8 mouse cellular contexts compared by ENCODE assay signal in the genomic region with DNA sequence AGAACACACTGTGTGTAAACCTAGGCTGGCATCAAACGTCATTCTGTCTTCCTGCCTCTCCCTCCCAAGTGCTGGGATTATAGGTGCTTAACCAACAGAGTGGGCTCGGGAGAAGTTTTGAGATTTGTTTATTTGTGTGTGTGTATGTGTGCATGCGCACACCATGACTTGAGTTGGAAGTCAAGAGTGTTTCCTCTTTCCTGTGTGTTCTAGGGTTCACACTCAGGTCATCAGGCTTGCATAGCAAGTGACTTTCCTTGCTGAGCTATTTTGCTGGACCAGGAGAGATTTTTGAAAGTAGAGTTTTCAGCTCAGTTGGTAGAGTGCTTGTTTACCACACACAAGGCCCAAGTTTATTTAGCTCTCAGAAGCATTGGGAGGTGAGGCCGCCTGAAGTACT. TPM values are rescaled to one million over a fixed set of nuclear protein-coding genes. Genes with fewer than 3 reads are reported as not detected.
A peak's percentile ranks its signal among the peaks of the same experiment; 100 is the strongest.
DNase-seq lines count a peak whose midpoint lies in the region; ATAC-seq and TF ChIP-seq lines count a peak whose summit lies in the region.

No protein-coding gene starts in this region.

- no peak for TF ChIP-seq POLR2A in liver, adult 2 months (IDR thresholded peaks at IDR 0.05; ENCODE audit: extremely low read depth, insufficient read depth, low read length)

- H3K79me2 ChIP-seq in liver, adult 2 months (ENCODE audit: control insufficient read depth, insufficient read depth, low read length) = peaks cover 34% of the 10 kb centered on the region

- peaks cover 18% of the 10 kb centered on the region for H3K36me3 ChIP-seq in liver, adult 2 months (ENCODE audit: control insufficient read depth, insufficient read depth, low read length)
- peaks cover 22% of the 10 kb centered on the region for H3K36me3 ChIP-seq in hindbrain, embryonic 15.5 days
- H3K36me3 ChIP-seq in liver, postnatal 0 days (replicated peaks; ENCODE audit: insufficient read depth, low read length) = peaks cover 19% of the 10 kb centered on the region
- peaks cover 3% of the 10 kb centered on the region for H3K36me3 ChIP-seq in stomach, embryonic 15.5 days

- no peaks in the 10 kb centered on the region for H3K27me3 ChIP-seq in liver, adult 2 months (ENCODE audit: control insufficient read depth, insufficient read depth, low read length)
- H3K27me3 ChIP-seq in hindbrain, embryonic 15.5 days = no peaks in the 10 kb centered on the region
- no peaks in the 10 kb centered on the region for H3K27me3 ChIP-seq in liver, postnatal 0 days (ENCODE audit: insufficient read depth, low read length)
- no peaks in the 10 kb centered on the region for H3K27me3 ChIP-seq in stomach, embryonic 15.5 days (replicated peaks)

- no peaks in the 10 kb centered on the region for H3K9me3 ChIP-seq in hindbrain, embryonic 15.5 days
- H3K9me3 ChIP-seq in liver, postnatal 0 days (ENCODE audit: low read length) = no peaks in the 10 kb centered on the region
- no peaks in the 10 kb centered on the region for H3K9me3 ChIP-seq in stomach, embryonic 15.5 days

- peak overlapping the region; percentile 52 for H3K4me2 ChIP-seq in hindbrain, embryonic 15.5 days
- peak overlapping the region; percentile 49 for H3K4me2 ChIP-seq in liver, postnatal 0 days (ENCODE audit: low read depth, low read length)
- H3K4me2 ChIP-seq in stomach, embryonic 15.5 days = peak overlapping the region; percentile 39

- peaks cover 15% of the 10 kb centered on the region for H3K4me1 ChIP-seq in liver, adult 2 months (ENCODE audit: control insufficient read depth, insufficient read depth, low read length)
- H3K4me1 ChIP-seq in hindbrain, embryonic 15.5 days (replicated peaks) = peaks cover 32% of the 10 kb centered on the region
- H3K4me1 ChIP-seq in liver, postnatal 0 days (ENCODE audit: insufficient read depth) = peaks cover 25% of the 10 kb centered on the region
- H3K4me1 ChIP-seq in stomach, embryonic 15.5 days = peaks cover 18% of the 10 kb centered on the region

- peak overlapping the region; percentile 35 for H3K27ac ChIP-seq in liver, adult 2 months (replicated peaks; ENCODE audit: insufficient read depth, low read depth, low read length)
- H3K27ac ChIP-seq in hindbrain, embryonic 15.5 days (replicated peaks) = no peak overlapping the region
- H3K27ac ChIP-seq in liver, postnatal 0 days (ENCODE audit: low read depth) = peak overlapping the region; percentile 45; the same call in 1 of the 2 replicates
- no peak overlapping the region for H3K27ac ChIP-seq in stomach, embryonic 15.5 days

- no peak for ATAC-seq in hindbrain, embryonic 15.5 days (ENCODE audit: low FRiP score, low read depth)
- no peak for ATAC-seq in liver, postnatal 0 days
- ATAC-seq in stomach, embryonic 15.5 days (ENCODE audit: insufficient read depth, low FRiP score, low read depth) = no peak
- no peak for ATAC-seq in erythroid progenitor cell, adult 5-6 weeks (replicated peaks; ENCODE audit: low FRiP score, poor library complexity, severe bottlenecking)

- 20% methylated on average over 4 of the region's 4 CpGs for WGBS in liver, adult 2 months
- 76% methylated on average over 4 of the region's 4 CpGs for WGBS in hindbrain, embryonic 15.5 days
- 59% methylated on average over 4 of the region's 4 CpGs for WGBS in liver, postnatal 0 days (ENCODE audit: insufficient replicate concordance)
- 43% methylated on average over 4 of the region's 4 CpGs for WGBS in stomach, embryonic 15.5 days

- peak; percentile 75 for DNase-seq in liver, adult 2 months (ENCODE audit: extremely low read depth, low read depth, low spot score)
- no peak for DNase-seq in liver
- DNase-seq in liver, postnatal 0 days = no peak
- DNase-seq in gastrocnemius, adult 18-20 months (ENCODE audit: low spot score) = no peak
- no peak for DNase-seq in left cerebral cortex, adult 11 months (ENCODE audit: low spot score)

- no peak for TF ChIP-seq EP300 in liver, postnatal 0 days (IDR thresholded peaks at IDR 0.05; ENCODE audit: low read depth)

- TF ChIP-seq CTCF in liver, adult 2 months (IDR thresholded peaks at IDR 0.05; ENCODE audit: low read depth, low read length) = no peak
- no peak for TF ChIP-seq CTCF in liver, postnatal 0 days (IDR thresholded peaks at IDR 0.05; ENCODE audit: low read depth)

- peak overlapping the region; percentile 32; the same call in 1 of the 2 replicates for H3K9ac ChIP-seq in liver, adult 2 months (ENCODE audit: low read depth, low read length)
- no peak overlapping the region for H3K9ac ChIP-seq in hindbrain, embryonic 15.5 days
- H3K9ac ChIP-seq in liver, postnatal 0 days (replicated peaks) = no peak overlapping the region
- H3K9ac ChIP-seq in stomach, embryonic 15.5 days = no peak overlapping the region

- H3K4me3 ChIP-seq in liver, adult 2 months (ENCODE audit: insufficient read depth, low read depth, low read length) = peak overlapping the region; percentile 34
- H3K4me3 ChIP-seq in hindbrain, embryonic 15.5 days = no peak overlapping the region
- H3K4me3 ChIP-seq in liver, postnatal 0 days (ENCODE audit: low read depth, low read length) = peak overlapping the region; percentile 3; the same call in 1 of the 2 replicates
- no peak overlapping the region for H3K4me3 ChIP-seq in stomach, embryonic 15.5 days (replicated peaks)

RNA-seq across cellular contexts. Expression of gene Itch, which starts 1.8 kb away (rescaled TPM):
- total RNA-seq in liver, adult 2 months (2014; rRNA removed) = 50.7 and 61.4 TPM in 2 replicates
- 5.9 and 6.1 TPM in 2 replicates for polyA plus RNA-seq in liver, adult 2 months (2012; rRNA removed)
- polyA plus RNA-seq in hindbrain, embryonic 15.5 days (2015; fragmentation: Nextera tagmentation; extraction: Ambion mirVana) = 39.5 and 40.9 TPM in 2 replicates
- 10.6 and 12.7 TPM in 2 replicates for polyA plus RNA-seq in liver, postnatal 0 days (2015; fragmentation: Nextera tagmentation; extraction: Ambion mirVana)
- polyA plus RNA-seq in stomach, embryonic 15.5 days (2015; fragmentation: Nextera tagmentation; extraction: Ambion mirVana) = 49.4 and 51.0 TPM in 2 replicates
- total RNA-seq in erythroid progenitor cell, adult 5-6 weeks (2015; ENCODE audit: low replicate concordance) = 23.1 and 45.3 TPM in 2 replicates
- total RNA-seq in erythroid progenitor cell, adult 5-6 weeks (2017; ENCODE audit: low replicate concordance) = 31.9 and 39.8 TPM in 2 replicates
- total RNA-seq in gastrocnemius, adult 18-20 months (2021) = 10 to 100 TPM; 18.4 to 18.6 TPM

Comparison
In these comparisons a context has a peak if more than half of its experiments do, and no peak if none do; other contexts are left out.
1. H3K27ac ChIP-seq: peak in liver, adult 2 months (single experiment) and liver, postnatal 0 days (single experiment); none in hindbrain, embryonic 15.5 days (single experiment) and stomach, embryonic 15.5 days (single experiment).
2. H3K4me3 ChIP-seq: peak in liver, adult 2 months (single experiment) and liver, postnatal 0 days (single experiment); none in hindbrain, embryonic 15.5 days (single experiment) and stomach, embryonic 15.5 days (single experiment).
3. Peak in every context shown above with its lines, with median percentiles within 50 percentile points of each other: H3K4me2 ChIP-seq.